Mouse (Mus musculus) cerebellum, adult 2 months (tissue): ENCODE measurements around the gene Ctu1. TPM values are rescaled to one million over a fixed set of nuclear protein-coding genes. Genes with fewer than 3 reads are reported as not detected.

ENCODE experiments used
- DNase-seq, 2 experiments: peaks; one replicate each; pipeline ENCODE4 v3.0.0; 2021
- H3K27ac ChIP-seq: fragments of 200-500 bp; 2 replicates; pipeline ENCODE4 v1.5.1; 2012; ENCODE audit warnings: low read length, control low read depth, inconsistent platforms; ENCODE audit not compliant: insufficient read depth
- H3K27me3 ChIP-seq: fragments of 200-500 bp; 2 replicates; pipeline ENCODE4 v1.6.1; 2012; ENCODE audit warnings: inconsistent platforms, mild to moderate bottlenecking, low read length, moderate library complexity; ENCODE audit not compliant: control insufficient read depth, insufficient read depth
- H3K4me1 ChIP-seq: fragments of 200-500 bp; 2 replicates; pipeline ENCODE4 v1.6.1; 2011; ENCODE audit warnings: low read length; ENCODE audit not compliant: control insufficient read depth, insufficient read depth
- H3K4me3 ChIP-seq: fragments of 200-500 bp; replicated peaks from 2 replicates; pipeline ENCODE3; 2011; ENCODE audit warnings: mild to moderate bottlenecking, low read depth, low read length, control low read depth; ENCODE audit not compliant: insufficient read depth
- CTCF ChIP-seq: fragments of 200-500 bp; IDR thresholded peaks from 2 replicates; pipeline ENCODE4 v1.5.1; 2011; ENCODE audit warnings: low read depth, mild to moderate bottlenecking, control low read depth, low read length, moderate library complexity, borderline replicate concordance; ENCODE audit not compliant: insufficient read depth
- POLR2A ChIP-seq: fragments of 200-500 bp; IDR thresholded peaks from 2 replicates; pipeline ENCODE4 v1.6.1; 2011; ENCODE audit warnings: low read length, control low read depth, borderline replicate concordance; ENCODE audit not compliant: insufficient read depth
- WGBS: fragments of 180-500 bp; shearing (Covaris S2); methylation state at CpG from one replicate; pipeline ENCODE4 v1.1.7; 2018; 5-methylcytosine and 5-hydroxymethylcytosine counted together
- polyA plus RNA-seq: library from polyadenylated mRNA; depleted of rRNA; stranded (reverse); fragments of >200 nt; gene quantifications from 2 replicates; pipeline ENCODE4 v1.2.3, GENCODE M21; 2012; rRNA removed

Ctu1 gene
- polyA plus RNA-seq, result 9.2 and 10.0 TPM in 2 replicates

DNA sequence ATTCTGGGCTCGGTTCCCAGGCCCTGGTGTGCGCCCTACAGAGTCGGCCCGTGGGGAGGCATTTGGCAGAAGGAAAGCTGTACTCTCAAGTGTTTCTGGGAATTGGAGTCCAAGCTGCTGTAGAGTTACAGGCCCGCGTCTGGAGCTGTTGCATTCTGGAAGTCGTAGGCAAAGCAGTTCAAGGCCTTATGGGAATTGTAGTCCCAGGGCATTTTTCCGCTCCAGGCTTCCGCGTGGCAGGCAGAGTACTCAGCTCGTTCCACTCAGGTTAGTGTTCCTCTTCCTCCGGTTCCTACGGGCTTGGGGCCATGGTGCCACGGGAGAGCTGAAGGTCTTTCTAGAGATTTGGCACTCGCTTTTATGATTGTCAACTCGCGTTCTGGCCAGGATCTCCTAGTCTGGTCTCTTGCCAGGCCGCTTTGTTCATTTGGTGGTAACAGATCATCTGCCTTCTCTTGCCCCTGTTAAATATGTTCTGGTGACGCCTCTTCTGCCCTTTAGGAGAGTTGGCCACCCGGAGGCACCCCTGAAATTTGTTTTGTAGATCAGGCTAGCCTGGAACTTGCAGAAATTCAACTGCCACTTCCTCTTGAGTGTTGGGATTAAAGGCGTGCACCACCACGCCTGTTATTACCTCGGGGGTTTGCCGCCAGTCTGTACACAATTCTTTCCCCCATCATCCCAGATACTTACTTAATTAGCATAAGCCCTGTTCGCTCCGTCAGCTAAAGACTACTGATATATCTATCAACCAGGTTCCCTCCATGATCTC is at the start of gene Ctu1:
Ctu1 (plus strand) TSS at position 208 of the 772 bp plus-strand sequence.
- Histone ChIP-seq H3K4me1 (peaks cover 6% of the 10 kb centered on the region; the same call in 1 of the 2 replicates), H3K4me3 (peak within 1 kb of the TSS; percentile 79), H3K27ac (no peak within 1 kb of the TSS), H3K27me3 (no peaks in the 10 kb centered on the region)
- under 1% methylated on average over 26 of the region's 26 CpGs for WGBS
- TF ChIP-seq POLR2A (peak; percentile 50; the same call in 1 of the 2 replicates), CTCF (no peak)
- DNase-seq, result peak; percentile 87 to 94

DNA sequence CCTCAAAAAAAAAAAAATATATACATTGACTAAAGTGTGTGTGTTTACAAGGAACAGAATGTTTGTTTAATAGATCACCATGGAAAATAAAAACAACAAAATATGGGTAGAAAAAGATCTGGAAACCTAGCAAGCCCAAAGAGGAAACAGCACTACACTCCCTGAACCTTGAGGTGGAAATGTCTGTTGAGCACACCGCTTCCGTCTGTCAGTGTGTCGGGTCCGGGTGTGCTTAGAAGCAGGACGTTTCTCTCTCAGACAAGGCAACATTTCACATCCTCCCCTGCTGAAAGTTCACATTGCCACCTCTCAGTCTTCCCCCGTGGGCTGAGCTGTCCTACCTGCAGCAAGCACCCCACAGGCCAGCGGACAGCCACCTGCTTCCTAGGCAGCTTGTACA is 48.9 kb upstream of the Ctu1 start:
- no peak overlapping the region for H3K27ac ChIP-seq
- H3K4me3 ChIP-seq, result no peak overlapping the region
- no peaks in the 10 kb centered on the region for H3K4me1 ChIP-seq
- no peak for DNase-seq
- WGBS, result 84% methylated on average over 7 of the region's 7 CpGs
- H3K27me3 ChIP-seq, result no peaks in the 10 kb centered on the region
- TF ChIP-seq POLR2A (no peak), CTCF (no peak)

DNA sequence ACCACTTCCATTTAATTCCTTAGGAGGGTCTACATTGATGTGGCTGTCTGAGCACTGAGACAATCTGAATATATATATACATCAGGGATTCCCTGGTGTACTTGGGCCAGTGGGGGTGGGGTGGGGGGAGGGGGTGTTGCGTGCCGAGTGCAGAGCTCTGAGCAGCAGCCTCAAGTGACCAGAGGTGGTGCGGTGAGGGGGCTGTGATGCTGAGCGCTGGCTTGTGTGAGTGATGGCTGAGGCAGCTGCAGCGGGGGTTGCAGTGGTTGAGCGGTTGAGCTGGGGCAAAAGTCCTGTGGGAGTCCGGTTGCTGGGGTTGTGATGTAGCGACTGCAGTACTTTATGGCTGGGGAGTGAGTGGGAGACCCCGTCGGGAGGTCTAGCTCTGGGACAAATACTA is 48.0 kb upstream of the Ctu1 start:
- Histone ChIP-seq H3K4me3 (no peak overlapping the region), H3K27ac (no peak overlapping the region), H3K27me3 (no peaks in the 10 kb centered on the region), H3K4me1 (no peaks in the 10 kb centered on the region)
- no peak for TF ChIP-seq CTCF
- no peak for TF ChIP-seq POLR2A
- WGBS, result 10% methylated on average over 10 of the region's 10 CpGs
- DNase-seq, result no peak

DNA sequence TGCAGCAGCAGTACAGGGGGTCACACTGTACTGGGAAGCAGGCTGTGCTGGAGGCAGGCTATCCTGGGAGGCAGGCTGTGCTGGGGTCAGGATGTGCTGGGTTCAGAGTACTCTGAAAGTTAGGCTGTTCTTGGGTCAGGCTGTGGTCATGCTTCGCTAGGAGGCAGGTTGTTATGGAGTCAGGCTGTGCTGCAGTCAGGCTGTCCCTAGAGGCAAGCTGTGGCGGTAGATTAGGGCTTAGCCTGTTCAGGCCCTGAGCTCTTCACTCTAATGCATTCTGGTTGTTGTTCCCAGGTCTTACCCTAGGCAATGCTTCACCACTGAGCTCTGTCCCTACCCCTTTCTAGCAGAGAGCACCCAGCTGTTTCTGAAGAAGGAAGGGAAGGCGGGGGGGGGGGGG is 46.8 kb upstream of the Ctu1 start:
- TF ChIP-seq CTCF, result no peak
- TF ChIP-seq POLR2A, result no peak
- 57% methylated on average over 3 of the region's 3 CpGs for WGBS

DNA sequence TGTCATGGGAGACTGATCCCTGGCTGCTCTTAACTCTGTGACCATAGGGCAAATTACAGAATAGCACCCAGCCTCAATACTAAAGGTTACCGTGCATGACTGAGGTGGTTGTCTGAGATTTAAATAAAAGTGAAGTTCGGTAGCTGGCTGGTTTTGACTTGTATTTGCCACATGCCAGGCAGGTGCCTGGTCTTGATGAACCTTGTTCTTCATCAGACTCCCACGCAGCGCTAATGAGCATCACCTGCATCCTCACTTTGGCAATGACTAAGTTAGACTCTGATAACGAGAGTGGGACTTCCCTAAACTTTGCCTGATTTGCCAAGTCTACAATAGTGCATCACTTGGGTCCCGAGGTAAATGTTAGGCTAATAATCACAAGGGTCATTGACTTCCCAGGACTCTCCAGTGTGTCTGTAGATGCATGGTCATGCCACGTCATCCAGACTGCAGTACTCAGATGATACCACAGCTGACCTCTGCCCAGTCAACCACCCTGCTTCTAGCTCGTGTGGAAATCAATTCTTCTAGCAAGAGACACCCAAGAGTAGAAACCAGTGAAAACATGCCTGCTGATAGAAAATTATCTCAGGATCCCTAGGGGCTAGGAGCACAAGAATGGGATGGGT is 45.9 kb upstream of the Ctu1 start:
- Histone ChIP-seq H3K4me3 (no peak overlapping the region), H3K27me3 (no peaks in the 10 kb centered on the region), H3K4me1 (no peaks in the 10 kb centered on the region), H3K27ac (no peak overlapping the region)
- whole genome bisulfite sequencing, result 82% methylated on average over 8 of the region's 8 CpGs
- no peak for DNase-seq
- TF ChIP-seq POLR2A, result no peak
- no peak for TF ChIP-seq CTCF

More for the DNA sequence above, 46.8 kb upstream of the Ctu1 start:
- Histone ChIP-seq H3K27ac (no peak overlapping the region), H3K27me3 (no peaks in the 10 kb centered on the region), H3K4me3 (no peak overlapping the region), H3K4me1 (no peaks in the 10 kb centered on the region)
- no peak for DNase-seq

DNA sequence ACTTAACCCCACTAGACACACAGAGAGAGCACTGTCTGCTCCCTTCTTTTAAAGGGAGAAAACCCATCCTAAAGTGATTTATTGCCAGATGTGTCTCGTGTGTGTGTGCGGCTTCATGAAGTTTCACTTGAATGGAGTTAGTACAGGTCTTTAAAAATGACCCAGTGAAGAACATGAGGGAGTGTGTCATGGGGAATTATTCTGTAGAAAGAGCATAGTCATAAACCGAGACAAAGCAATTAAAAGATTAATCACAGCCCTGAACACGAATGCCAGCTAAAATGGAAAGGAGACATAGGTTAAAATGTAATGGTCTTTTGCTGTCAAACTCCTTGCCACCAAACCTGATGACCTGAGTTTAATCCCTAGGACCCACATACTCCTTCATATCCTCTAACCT is 37.9 kb upstream of the Ctu1 start:
- TF ChIP-seq CTCF (no peak), POLR2A (no peak)
- WGBS, result 68% methylated on average over 4 of the region's 4 CpGs
- Histone ChIP-seq H3K4me1 (no peaks in the 10 kb centered on the region), H3K4me3 (no peak overlapping the region), H3K27me3 (no peaks in the 10 kb centered on the region), H3K27ac (no peak overlapping the region)
- DNase-seq, result no peak

DNA sequence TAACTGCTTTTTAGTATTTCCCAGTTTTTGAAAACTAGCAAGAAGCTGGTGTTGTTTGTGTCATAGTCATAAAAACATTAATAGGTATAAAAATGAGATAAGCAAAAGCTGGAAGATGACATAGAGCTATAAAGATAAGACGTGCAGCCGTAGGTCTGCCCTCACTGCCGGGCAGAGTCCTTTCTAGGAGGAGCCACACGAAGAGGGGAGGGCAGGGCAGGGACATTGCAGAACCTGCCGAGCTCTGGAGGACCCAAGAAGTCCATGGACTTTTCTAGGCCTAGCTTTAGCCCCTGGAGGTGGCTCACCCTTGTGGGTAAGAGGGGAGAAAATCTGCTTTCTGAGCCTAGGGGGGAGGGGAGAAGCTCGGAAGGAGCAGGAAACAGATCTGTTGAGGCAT is 37.3 kb upstream of the Ctu1 start, which contains the start of gene Ceacam18:
Ceacam18 (plus strand) TSS at position 208 of the 400 bp plus-strand sequence.
- no peak for TF ChIP-seq POLR2A
- no peak for TF ChIP-seq CTCF
- 70% methylated on average over 6 of the region's 6 CpGs for WGBS
- H3K4me3 ChIP-seq, result no peak within 1 kb of the TSS
- no peak within 1 kb of the TSS for H3K27ac ChIP-seq
- H3K27me3 ChIP-seq, result no peaks in the 10 kb centered on the region
- H3K4me1 ChIP-seq, result no peaks in the 10 kb centered on the region
- DNase-seq, result no peak

DNA sequence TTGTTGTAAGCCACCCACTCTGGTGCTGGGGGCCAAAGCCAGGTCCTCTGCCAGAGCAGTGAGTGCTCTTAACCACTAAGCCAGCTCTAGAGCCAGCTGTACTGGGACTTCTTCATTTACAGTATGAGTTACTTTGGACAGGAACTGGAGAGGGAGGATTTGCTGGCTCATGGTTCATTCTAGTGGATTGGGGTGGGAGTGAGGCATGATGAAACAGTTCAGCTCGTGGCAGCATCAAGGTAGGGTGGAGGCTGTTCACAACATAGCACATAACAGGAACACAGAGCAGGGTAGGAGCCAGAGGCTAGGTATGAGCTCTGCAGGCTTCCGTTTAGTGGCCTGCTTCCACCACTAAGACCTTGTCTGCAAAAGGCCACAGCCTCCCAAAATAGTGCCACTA is 35.6 kb upstream of the Ctu1 start:
- TF ChIP-seq POLR2A, result no peak
- no peak for TF ChIP-seq CTCF

More for the DNA sequence above, 35.6 kb upstream of the Ctu1 start:
- 61% methylated on average over 2 of the region's 2 CpGs for WGBS
- H3K27me3 ChIP-seq, result no peaks in the 10 kb centered on the region
- no peak overlapping the region for H3K4me3 ChIP-seq
- DNase-seq, result no peak
- no peaks in the 10 kb centered on the region for H3K4me1 ChIP-seq
- H3K27ac ChIP-seq, result no peak overlapping the region
